Mouse (Mus musculus) adrenal gland, adult 2 months (tissue): Measurements from ENCODE around the gene Pnpla1. TPM values are rescaled to one million over a fixed set of nuclear protein-coding genes. Genes with fewer than 3 reads are reported as not detected.

Experiments
- DNase-seq: peaks from one replicate; pipeline ENCODE4 v3.0.0; 2021
- polyA plus RNA-seq: library from polyadenylated mRNA; depleted of rRNA; stranded (reverse); fragments of >200 nt; gene quantifications from 2 replicates; pipeline ENCODE4 v1.2.3, GENCODE M21; 2012
- total RNA-seq, 2 experiments: library from RNA; stranded (reverse); gene quantifications; 2 replicates each; pipeline ENCODE4 v1.2.3; 2021

The Pnpla1 gene
- total and polyA plus RNA-seq, 3 experiments, result 0.09 to 0.52 TPM; not detected in 1

DNA sequence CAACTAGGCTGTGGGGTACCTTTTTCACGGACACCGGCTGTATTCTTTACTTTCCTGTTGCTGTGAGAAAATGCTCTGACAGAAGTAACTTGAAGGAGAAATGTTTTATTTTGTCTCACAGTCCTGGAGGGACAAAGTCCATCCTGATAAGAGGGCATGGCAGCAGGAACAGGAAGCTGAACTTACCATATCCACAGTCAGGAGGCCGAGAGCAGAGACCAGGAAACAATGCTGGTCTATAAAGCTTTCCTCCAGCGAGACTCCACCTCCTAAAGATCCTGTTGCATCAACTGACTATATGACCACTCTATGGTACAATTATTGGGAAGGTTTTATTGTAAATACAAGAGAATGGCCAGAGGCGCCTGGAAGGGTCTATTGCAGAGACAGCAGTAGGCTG, 14.5 kb upstream of the Pnpla1 start:
- no peak for DNase-seq

DNA sequence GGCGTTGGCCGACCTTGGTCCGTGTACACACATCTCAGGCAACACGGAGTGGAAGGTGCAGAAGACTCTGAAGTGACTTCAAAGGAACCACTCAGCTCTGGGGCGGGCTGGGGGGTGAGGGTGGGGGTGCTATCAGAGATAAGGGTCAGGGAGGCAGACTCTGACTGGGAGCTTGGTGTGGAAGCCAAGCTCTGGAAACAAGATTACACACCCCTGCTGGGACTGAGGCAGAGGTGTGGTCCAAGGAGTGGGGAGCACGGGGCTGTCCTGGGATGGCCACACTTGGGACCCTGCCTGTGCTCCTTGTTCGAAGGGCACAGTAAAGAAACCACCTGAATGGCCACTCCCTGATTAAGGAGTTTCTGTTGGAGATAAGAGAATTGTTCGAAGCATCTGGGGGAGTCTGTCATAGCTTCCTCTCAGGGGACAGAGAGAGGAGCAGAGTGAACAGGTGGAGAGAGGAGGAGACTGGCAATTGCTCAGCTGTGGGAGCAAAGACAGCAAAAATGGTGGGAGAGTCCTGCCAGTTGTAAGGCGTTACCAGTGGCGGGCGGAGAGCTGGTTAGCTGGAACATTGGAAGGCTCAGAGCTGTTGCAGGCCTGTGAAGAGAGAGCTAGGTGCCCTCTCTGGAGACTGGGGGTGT, 11.1 kb upstream of the Pnpla1 start:
- DNase-seq, result no peak

GRCm38 (mm10) chr17:28850511-28850910, 7.7 kb upstream of the Pnpla1 start:
- peak; percentile 88 for DNase-seq

DNA sequence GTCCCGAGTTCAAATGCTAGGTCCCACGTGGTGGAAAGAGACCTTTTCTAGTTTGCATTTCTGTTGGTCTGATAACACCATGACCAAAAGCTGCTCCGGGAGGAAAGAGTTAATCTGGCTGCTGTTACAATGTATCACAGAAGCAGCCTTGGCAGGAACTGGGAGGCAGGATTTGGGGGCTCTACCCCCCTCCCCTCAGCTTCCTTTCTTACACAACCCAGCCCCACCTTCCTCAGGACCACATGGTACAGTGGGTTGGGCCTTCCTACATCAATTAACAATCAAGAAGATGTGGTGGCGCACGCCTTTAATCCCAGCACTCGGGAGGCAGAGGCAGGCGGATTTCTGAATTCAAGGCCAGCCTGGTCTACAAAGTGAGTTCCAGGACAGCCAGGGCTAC, 3.8 kb upstream of the Pnpla1 start:
- DNase-seq, result no peak

- DNase-seq, result peak; percentile 95
Observed at GRCm38 (mm10) chr17:28855166-28855885, 2.9 kb upstream of the Pnpla1 start.

DNA sequence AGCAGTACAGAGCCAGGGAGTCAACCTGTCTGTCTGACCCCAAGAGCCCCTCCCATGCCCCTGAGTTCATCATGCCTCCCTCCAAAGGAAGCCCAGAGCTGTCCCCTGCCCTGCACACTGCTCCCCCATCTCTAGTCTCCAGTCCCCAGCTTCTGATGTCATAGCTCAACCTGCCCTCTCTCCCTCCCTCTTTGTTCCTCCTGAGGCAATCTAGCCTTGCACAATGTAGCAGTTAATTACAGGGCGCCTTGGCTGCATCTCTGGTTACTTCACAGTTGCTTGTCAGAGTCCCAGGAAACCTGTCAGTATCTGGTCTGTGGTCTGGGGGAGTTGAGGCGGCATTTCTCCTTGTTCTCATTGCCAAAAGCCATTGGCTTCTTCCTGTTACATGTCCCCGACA, 2.2 kb upstream of the Pnpla1 start:
- DNase-seq, result peak; percentile 80

- no peak for DNase-seq
Observed at GRCm38 (mm10) chr17:28863926-28864325, 5.7 kb downstream of the Pnpla1 start.

DNA sequence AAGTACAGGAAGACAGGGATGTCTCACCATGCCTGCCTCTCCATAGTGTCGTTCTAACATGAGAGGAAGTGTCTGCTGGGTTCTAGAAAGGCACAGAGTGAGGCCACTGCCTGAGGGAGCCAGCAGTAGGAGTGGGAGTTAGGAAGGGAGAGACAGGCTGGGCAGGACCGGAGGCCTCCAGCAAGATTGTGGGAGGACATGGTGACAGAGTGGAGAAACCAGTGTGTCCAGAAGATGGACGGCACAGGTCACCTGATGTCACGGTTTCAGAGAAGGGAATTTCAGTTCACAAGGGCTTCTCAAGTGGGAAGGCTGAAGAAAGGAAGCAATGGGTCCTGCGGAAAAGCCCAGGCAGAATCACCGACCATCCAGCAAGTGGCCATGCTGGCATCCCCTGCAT, 6.3 kb downstream of the Pnpla1 start:
- no peak for DNase-seq

- no peak for DNase-seq
Observed at GRCm38 (mm10) chr17:28866921-28867320, 8.7 kb downstream of the Pnpla1 start.

- DNase-seq, result no peak
Observed at GRCm38 (mm10) chr17:28867381-28867780, 9.2 kb downstream of the Pnpla1 start.

DNA sequence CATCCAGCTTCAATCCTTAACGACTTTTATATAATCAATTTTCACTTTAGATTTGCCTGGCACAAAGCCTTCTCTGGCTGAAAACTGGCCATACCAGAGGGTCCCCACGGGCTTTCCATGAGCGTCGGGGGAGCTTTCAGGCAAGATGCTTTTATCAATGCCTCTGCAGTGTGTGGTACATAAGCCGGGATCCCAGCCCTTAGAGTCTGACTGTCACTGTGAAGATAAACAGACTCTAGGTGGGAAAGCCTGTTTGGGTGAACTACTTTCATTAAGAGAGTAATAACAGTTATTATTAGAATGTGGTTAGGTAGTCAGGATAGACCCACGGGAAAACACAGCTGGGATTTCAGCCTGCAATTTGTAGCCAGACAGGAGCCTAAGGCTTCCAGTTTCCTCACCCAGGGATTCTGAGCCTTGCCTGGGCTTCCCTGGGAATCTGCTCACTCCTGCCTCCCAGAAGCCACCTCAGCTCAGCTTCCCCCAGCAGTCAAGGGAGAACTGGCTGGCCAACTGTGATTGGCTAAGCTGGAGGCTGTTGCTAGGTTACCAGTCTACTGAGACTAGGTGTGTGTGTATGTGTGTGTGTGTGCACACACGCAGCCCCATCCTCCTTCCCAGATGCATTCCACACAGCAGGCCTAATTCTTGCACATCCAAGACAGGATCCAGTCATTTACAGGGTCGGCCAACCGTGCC, 11.3 kb downstream of the Pnpla1 start:
- no peak for DNase-seq

DNA sequence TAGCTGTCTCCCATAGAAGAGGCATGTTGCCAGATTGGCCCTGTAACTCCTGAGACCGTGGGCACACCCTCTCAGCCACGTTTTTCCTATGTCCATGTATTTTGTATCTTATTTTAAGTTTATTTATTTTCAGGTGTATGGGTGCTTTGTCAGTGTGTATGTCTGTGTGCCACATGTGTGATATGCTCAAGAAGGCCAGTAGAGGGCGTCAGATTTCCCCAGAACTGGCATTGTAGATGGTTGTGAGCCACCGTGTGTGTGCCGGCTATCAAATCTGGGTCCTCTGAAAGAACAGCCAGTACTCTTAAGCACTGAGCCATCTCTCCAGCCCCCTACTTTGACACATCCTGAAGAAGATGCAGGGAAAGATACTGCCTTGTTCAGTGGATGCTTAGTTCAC, 12.2 kb downstream of the Pnpla1 start:
- no peak for DNase-seq

- no peak for DNase-seq
Observed at GRCm38 (mm10) chr17:28871831-28872230, 13.6 kb downstream of the Pnpla1 start.

- DNase-seq, result no peak
Observed at GRCm38 (mm10) chr17:28872322-28872721, 14.1 kb downstream of the Pnpla1 start.

GRCm38 (mm10) chr17:28874216-28874615, 16.0 kb downstream of the Pnpla1 start:
- no peak for DNase-seq

- DNase-seq, result peak; percentile 89
Observed at GRCm38 (mm10) chr17:28874825-28875224, 16.6 kb downstream of the Pnpla1 start.

- peak; percentile 83 for DNase-seq
Observed at GRCm38 (mm10) chr17:28875316-28875715, 17.1 kb downstream of the Pnpla1 start.

DNA sequence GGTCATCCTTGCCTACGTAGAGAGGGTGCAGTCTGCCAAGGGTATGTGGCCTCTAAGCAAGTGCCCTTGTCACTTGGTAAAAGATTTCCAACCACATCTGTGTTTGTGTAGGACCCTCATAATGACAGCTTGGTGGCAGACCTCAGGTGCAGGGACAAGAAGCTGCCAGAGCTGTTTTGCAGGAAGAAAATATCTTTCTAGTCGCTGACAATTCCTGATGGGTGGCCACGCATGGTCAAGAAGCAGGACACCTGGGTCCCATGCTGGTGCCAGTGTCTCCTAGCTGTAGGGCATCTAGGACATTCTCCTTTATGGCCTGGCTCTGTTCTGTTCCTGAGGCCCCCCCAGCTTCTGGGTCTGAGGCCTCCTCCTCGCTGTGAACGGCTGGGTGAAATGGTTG, 18.1 kb downstream of the Pnpla1 start:
- no peak for DNase-seq

DNA sequence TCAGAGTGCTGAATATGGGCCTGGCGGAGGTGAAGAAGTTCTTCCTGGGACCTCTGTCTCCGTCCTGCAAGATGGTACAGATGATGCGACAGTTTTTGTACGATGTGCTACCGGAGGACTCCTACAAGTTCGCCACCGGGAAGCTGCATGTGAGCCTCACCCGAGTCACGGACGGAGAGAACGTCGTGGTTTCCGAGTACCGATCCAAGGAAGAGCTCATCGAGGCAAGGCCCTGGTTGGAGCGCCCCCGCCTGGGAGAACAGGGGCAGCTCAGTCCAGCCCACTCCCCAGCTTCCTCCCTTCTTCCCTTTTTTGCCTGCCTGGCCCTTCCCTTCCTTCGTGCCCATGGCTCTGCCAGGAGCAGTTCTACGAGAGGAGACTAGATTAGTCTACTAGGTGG, 18.6 kb downstream of the Pnpla1 start:
- DNase-seq, result no peak

GRCm38 (mm10) chr17:28879931-28880391, 21.8 kb downstream of the Pnpla1 start:
- DNase-seq, result peak; percentile 76

DNA sequence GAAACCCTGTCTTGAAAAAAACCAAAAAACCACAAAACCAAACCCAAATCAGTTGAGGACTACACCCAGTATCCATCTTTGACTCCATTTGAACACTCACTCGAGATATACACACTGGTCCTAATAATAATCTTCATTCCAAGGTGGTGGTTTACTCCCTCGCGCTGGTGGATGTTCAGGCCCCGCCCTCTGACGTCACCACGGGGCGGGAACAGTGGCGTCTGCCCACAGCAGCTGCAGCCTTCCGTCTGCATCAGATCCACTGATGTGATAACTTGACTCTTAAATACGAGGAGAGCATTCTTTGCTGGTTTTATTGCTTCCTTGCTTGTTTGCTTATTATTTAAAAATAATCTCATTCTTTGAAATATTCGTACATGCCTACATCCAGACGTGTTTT, 24.1 kb downstream of the Pnpla1 start:
- DNase-seq, result peak; percentile 77

- no peak for DNase-seq
Observed at GRCm38 (mm10) chr17:28882810-28883209, 24.6 kb downstream of the Pnpla1 start.

GRCm38 (mm10) chr17:28883941-28884516, 25.8 kb downstream of the Pnpla1 start:
- DNase-seq, result no peak
